Mouse (Mus musculus): ENCODE results near the gene Tmcc2. TPM values are rescaled to one million over a fixed set of nuclear protein-coding genes. Genes with fewer than 3 reads are reported as not detected.

The Tmcc2 gene
- polyA plus RNA-seq, 1 experiment from 2014 or later: 6.1 TPM

DNA sequence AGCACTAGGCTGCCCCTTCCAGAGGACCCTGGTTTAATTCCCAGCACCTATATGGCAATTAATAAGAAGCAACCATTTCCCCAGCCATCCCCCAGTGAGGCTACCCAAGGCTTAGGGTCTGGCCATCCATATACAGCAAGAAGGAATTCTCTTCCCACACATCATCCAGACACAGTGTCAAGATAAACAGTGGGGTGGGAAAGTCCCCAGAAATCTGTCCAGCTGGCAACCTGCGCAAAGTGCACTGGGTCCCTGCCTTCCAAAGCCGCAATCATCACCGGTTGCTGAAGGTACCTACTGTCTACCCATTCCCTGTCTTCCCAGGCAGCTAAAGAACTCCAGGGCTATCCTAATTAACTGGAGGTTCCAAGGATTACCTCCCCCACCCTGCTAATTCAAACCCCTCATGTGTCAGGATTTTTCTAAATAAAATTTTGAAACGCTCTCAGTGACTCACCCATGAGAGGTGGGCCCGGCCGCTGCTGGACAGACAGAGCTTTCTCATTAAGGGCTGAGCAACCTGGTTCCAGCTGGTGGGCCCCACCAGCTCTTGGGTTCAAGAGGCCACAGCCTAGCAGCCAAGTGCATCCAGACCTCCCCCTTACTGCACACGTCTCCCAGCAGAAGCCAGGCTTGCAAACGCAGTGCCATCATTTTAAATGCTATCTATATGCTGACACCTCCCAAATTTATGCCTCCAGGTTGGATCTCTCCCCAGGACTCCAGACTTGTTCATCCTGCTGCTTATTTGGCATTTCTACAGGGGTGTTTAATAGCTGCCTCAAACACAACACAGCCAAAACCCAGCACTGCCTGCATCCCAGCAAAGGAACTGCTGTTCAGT, 14.6 kb downstream of the Tmcc2 start:
- no peak overlapping the region for H3K4me3 ChIP-seq (ENCODE audit: low read depth, low read length)
- H3K9me3 ChIP-seq (ENCODE audit: control insufficient read depth, low read length): no peaks in the 10 kb centered on the region
- no peak overlapping the region; the same call in 1 of the 2 replicates for H3K27ac ChIP-seq (replicated peaks; ENCODE audit: low read depth, low read length)
- no peak overlapping the region for H3K4me2 ChIP-seq (ENCODE audit: low read depth, severe bottlenecking)
- H3K36me3 ChIP-seq (ENCODE audit: control insufficient read depth, insufficient read depth, low read length): 0 out of 2 replicates have a peak, but pooled peaks cover 2% of the 10 kb centered on the region
- H3K4me1 ChIP-seq (ENCODE audit: control insufficient read depth, insufficient read depth, low read length): peaks cover 5% of the 10 kb centered on the region; the same call in 1 of the 2 replicates
- DNase-seq (ENCODE audit: low spot score): no peak
- no peaks in the 10 kb centered on the region for H3K27me3 ChIP-seq (ENCODE audit: control insufficient read depth, insufficient read depth, low read length)
- ATAC-seq (ENCODE audit: insufficient number of reproducible peaks, low FRiP score, low TSS enrichment, low read depth): no peak
- WGBS: 61% methylated on average over 8 of the region's 8 CpGs
- no peak overlapping the region; the same call in 1 of the 2 replicates for H3K9ac ChIP-seq (ENCODE audit: low read length)

DNA sequence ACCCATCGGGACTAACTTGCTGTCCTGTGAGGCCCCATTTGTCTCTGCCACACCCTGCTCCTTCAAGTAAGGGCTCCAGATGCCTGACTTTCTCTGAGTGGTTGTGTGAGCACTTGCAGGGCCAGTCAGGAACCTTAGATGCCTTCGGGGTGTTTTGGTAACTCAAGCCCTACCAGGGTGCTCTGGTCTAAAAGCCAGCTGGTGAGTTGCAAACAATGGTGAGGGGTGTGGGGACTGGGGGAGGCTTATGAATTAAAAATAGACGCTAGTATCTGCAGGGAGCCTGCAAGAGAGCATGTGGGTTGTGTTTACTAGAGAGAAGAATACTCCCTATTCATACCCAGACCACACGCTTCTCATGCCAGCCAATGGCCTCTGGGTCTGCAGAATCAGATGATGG, 15.8 kb downstream of the Tmcc2 start:
- DNase-seq (ENCODE audit: low spot score) (no peak), ATAC-seq (ENCODE audit: insufficient number of reproducible peaks, low FRiP score, low TSS enrichment, low read depth) (no peak)
- no peak overlapping the region for H3K9ac ChIP-seq (ENCODE audit: low read length)
- no peaks in the 10 kb centered on the region for H3K9me3 ChIP-seq (ENCODE audit: control insufficient read depth, low read length)
- H3K4me3 ChIP-seq (ENCODE audit: low read depth, low read length): no peak overlapping the region
- H3K36me3 ChIP-seq (ENCODE audit: control insufficient read depth, insufficient read depth, low read length): peaks cover 6% of the 10 kb centered on the region; the same call in 1 of the 2 replicates
- H3K27me3 ChIP-seq (ENCODE audit: control insufficient read depth, insufficient read depth, low read length): no peaks in the 10 kb centered on the region
- WGBS: 49% methylated on average over 4 of the region's 4 CpGs
- no peak overlapping the region; the same call in 1 of the 2 replicates for H3K27ac ChIP-seq (replicated peaks; ENCODE audit: low read depth, low read length)
- H3K4me1 ChIP-seq (ENCODE audit: control insufficient read depth, insufficient read depth, low read length): peaks cover 5% of the 10 kb centered on the region; the same call in 1 of the 2 replicates
- H3K4me2 ChIP-seq (ENCODE audit: low read depth, severe bottlenecking): no peak overlapping the region

DNA sequence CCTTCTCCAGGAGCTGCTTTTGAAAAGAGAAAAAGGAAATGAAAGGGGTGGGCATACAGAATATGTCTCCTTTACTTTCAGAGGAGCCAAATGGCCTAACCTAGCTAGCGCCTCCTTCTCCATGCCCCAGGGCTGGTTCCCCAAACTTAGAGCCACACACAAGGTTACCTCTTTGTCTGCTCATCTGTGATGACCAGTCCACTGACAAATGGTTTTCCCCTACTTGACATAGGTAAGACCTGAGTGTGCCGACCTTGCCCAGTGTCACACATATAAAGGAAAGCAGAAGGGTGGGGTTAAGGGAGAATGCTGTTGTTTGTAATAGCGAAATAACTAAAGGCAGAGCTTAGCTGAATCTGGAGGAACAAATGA, 16.2 kb downstream of the Tmcc2 start:
- no peak for DNase-seq (ENCODE audit: low spot score)
- ATAC-seq (ENCODE audit: insufficient number of reproducible peaks, low FRiP score, low TSS enrichment, low read depth): no peak
- Histone ChIP-seq H3K27me3 (ENCODE audit: control insufficient read depth, insufficient read depth, low read length) (no peaks in the 10 kb centered on the region), H3K4me1 (ENCODE audit: control insufficient read depth, insufficient read depth, low read length) (peaks cover 5% of the 10 kb centered on the region; the same call in 1 of the 2 replicates), H3K27ac (replicated peaks; ENCODE audit: low read depth, low read length) (no peak overlapping the region; the same call in 1 of the 2 replicates), H3K36me3 (ENCODE audit: control insufficient read depth, insufficient read depth, low read length) (peaks cover 6% of the 10 kb centered on the region; the same call in 1 of the 2 replicates), H3K9me3 (ENCODE audit: control insufficient read depth, low read length) (no peaks in the 10 kb centered on the region), H3K4me2 (ENCODE audit: low read depth, severe bottlenecking) (no peak overlapping the region), H3K4me3 (ENCODE audit: low read depth, low read length) (no peak overlapping the region), H3K9ac (ENCODE audit: low read length) (no peak overlapping the region)
- WGBS: 76% methylated on average over 3 of the region's 3 CpGs

- Histone ChIP-seq H3K9me3 (ENCODE audit: control insufficient read depth, low read length) (no peaks in the 10 kb centered on the region), H3K27ac (replicated peaks; ENCODE audit: low read depth, low read length) (no peak overlapping the region), H3K4me3 (ENCODE audit: low read depth, low read length) (no peak overlapping the region), H3K36me3 (ENCODE audit: control insufficient read depth, insufficient read depth, low read length) (peaks cover 6% of the 10 kb centered on the region; the same call in 1 of the 2 replicates), H3K9ac (ENCODE audit: low read length) (no peak overlapping the region), H3K4me1 (ENCODE audit: control insufficient read depth, insufficient read depth, low read length) (peaks cover 5% of the 10 kb centered on the region; the same call in 1 of the 2 replicates), H3K4me2 (ENCODE audit: low read depth, severe bottlenecking) (no peak overlapping the region), H3K27me3 (ENCODE audit: control insufficient read depth, insufficient read depth, low read length) (no peaks in the 10 kb centered on the region)
- ATAC-seq (ENCODE audit: insufficient number of reproducible peaks, low FRiP score, low TSS enrichment, low read depth) (no peak), DNase-seq (ENCODE audit: low spot score) (no peak)
- WGBS: 32% methylated on average over 5 of the region's 5 CpGs
Measured at GRCm38 (mm10) chr1:132374140-132374872, 16.8 kb downstream of the Tmcc2 start.

DNA sequence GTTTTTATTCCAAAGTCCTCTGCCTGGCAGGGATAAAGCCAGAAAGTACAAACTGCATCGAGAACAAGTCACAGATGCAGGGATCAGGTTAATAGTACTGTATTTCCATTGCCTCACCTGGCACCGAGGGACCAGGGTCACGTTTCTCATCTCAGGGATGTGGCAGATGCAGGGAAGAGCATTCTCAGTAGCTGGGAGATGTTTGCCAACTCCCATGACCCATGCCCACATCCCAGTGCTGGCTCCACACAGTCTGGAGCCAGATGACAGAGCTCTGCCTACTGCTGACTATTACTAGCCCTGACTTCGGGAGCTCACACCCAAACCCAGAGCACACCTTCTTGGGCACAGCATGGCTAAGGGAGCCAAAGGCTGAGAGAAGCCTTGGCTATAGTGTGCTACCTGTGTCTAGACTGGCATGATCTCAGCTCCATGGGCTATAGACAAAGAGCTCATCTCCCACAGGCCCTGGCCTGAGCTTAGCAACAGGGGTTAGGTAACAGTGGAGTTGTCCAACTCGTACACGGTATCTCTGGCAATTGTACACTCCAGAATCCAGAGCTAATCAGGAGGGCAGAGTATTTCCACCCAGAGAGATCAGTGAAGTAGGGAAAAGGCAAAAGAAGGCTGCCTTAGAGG, 18.1 kb downstream of the Tmcc2 start:
- H3K27ac ChIP-seq (replicated peaks; ENCODE audit: low read depth, low read length): no peak overlapping the region
- H3K9ac ChIP-seq (ENCODE audit: low read length): no peak overlapping the region
- no peaks in the 10 kb centered on the region for H3K27me3 ChIP-seq (ENCODE audit: control insufficient read depth, insufficient read depth, low read length)
- ATAC-seq (ENCODE audit: insufficient number of reproducible peaks, low FRiP score, low TSS enrichment, low read depth) (no peak), DNase-seq (ENCODE audit: low spot score) (no peak)
- WGBS: 92% methylated on average over 6 of the region's 6 CpGs
- H3K4me1 ChIP-seq (ENCODE audit: control insufficient read depth, insufficient read depth, low read length): peaks cover 5% of the 10 kb centered on the region; the same call in 1 of the 2 replicates
- no peaks in the 10 kb centered on the region for H3K9me3 ChIP-seq (ENCODE audit: control insufficient read depth, low read length)
- H3K4me2 ChIP-seq (ENCODE audit: low read depth, severe bottlenecking): no peak overlapping the region
- no peak overlapping the region for H3K4me3 ChIP-seq (ENCODE audit: low read depth, low read length)
- peaks cover 6% of the 10 kb centered on the region; the same call in 1 of the 2 replicates for H3K36me3 ChIP-seq (ENCODE audit: control insufficient read depth, insufficient read depth, low read length)

- Histone ChIP-seq H3K27ac (replicated peaks; ENCODE audit: low read depth, low read length) (no peak overlapping the region), H3K9me3 (ENCODE audit: control insufficient read depth, low read length) (no peaks in the 10 kb centered on the region), H3K4me1 (ENCODE audit: control insufficient read depth, insufficient read depth, low read length) (peaks cover 5% of the 10 kb centered on the region; the same call in 1 of the 2 replicates), H3K36me3 (ENCODE audit: control insufficient read depth, insufficient read depth, low read length) (peaks cover 6% of the 10 kb centered on the region; the same call in 1 of the 2 replicates), H3K4me3 (ENCODE audit: low read depth, low read length) (no peak overlapping the region), H3K9ac (ENCODE audit: low read length) (no peak overlapping the region), H3K4me2 (ENCODE audit: low read depth, severe bottlenecking) (no peak overlapping the region), H3K27me3 (ENCODE audit: control insufficient read depth, insufficient read depth, low read length) (no peaks in the 10 kb centered on the region)
- DNase-seq (ENCODE audit: low spot score): no peak
- 90% methylated on average over 5 of the region's 5 CpGs for WGBS
- no peak for ATAC-seq (ENCODE audit: insufficient number of reproducible peaks, low FRiP score, low TSS enrichment, low read depth)
Measured at GRCm38 (mm10) chr1:132372354-132372753, 18.7 kb downstream of the Tmcc2 start.

GRCm38 (mm10) chr1:132371298-132372081, 19.6 kb downstream of the Tmcc2 start:
- Histone ChIP-seq H3K4me2 (ENCODE audit: low read depth, severe bottlenecking) (no peak overlapping the region), H3K4me3 (ENCODE audit: low read depth, low read length) (no peak overlapping the region), H3K27me3 (ENCODE audit: control insufficient read depth, insufficient read depth, low read length) (no peaks in the 10 kb centered on the region), H3K36me3 (ENCODE audit: control insufficient read depth, insufficient read depth, low read length) (peaks cover 6% of the 10 kb centered on the region; the same call in 1 of the 2 replicates), H3K4me1 (ENCODE audit: control insufficient read depth, insufficient read depth, low read length) (no peaks in the 10 kb centered on the region; the same call in 1 of the 2 replicates), H3K9me3 (ENCODE audit: control insufficient read depth, low read length) (no peaks in the 10 kb centered on the region), H3K27ac (replicated peaks; ENCODE audit: low read depth, low read length) (no peak overlapping the region), H3K9ac (ENCODE audit: low read length) (no peak overlapping the region)
- 81% methylated on average over 8 of the region's 8 CpGs for WGBS
- no peak for DNase-seq (ENCODE audit: low spot score)
- ATAC-seq (ENCODE audit: insufficient number of reproducible peaks, low FRiP score, low TSS enrichment, low read depth): no peak
